Mouse (Mus musculus): ENCODE measurements around the gene Bcat1. TPM values are rescaled to one million over a fixed set of nuclear protein-coding genes. Genes with fewer than 3 reads are reported as not detected.
"Not testable (repeated sequence)": the region's sequence is repeated elsewhere in the genome, so short reads cannot be mapped to it uniquely, and the experiment has no call there.

Bcat1 gene
- polyA plus RNA-seq, 1 experiment, result 1.3 TPM

GRCm38 (mm10) chr6:145093038-145093622 is 17.1 kb upstream of the Bcat1 start:
- DNase-seq (ENCODE audit: low spot score), result not testable (repeated sequence)

- DNase-seq (ENCODE audit: low spot score), result no peak
These were observed 16.0 kb upstream of the Bcat1 start for GRCm38 (mm10) chr6:145091998-145092397.

GRCm38 (mm10) chr6:145090928-145091327 is 14.9 kb upstream of the Bcat1 start:
- no peak for DNase-seq (ENCODE audit: low spot score)

GRCm38 (mm10) chr6:145090201-145090863 is 14.3 kb upstream of the Bcat1 start:
- no peak for DNase-seq (ENCODE audit: low spot score)

- DNase-seq (ENCODE audit: low spot score), result no peak
These were observed 13.4 kb upstream of the Bcat1 start for GRCm38 (mm10) chr6:145089373-145089772.

GRCm38 (mm10) chr6:145088451-145089113 is 12.6 kb upstream of the Bcat1 start:
- no peak for DNase-seq (ENCODE audit: low spot score)

GRCm38 (mm10) chr6:145084343-145085117 is 8.5 kb upstream of the Bcat1 start:
- DNase-seq (ENCODE audit: low spot score), result no peak

- no peak for DNase-seq (ENCODE audit: low spot score)
These were observed 5.7 kb upstream of the Bcat1 start for GRCm38 (mm10) chr6:145081721-145082120.

GRCm38 (mm10) chr6:145079087-145079759 is 3.2 kb upstream of the Bcat1 start:
- DNase-seq (ENCODE audit: low spot score), result no peak

- no peak for DNase-seq (ENCODE audit: low spot score)
These were observed 302 bp upstream of the Bcat1 start for GRCm38 (mm10) chr6:145076286-145076685.

GRCm38 (mm10) chr6:145075088-145075547 is 866 bp downstream of the Bcat1 start:
- no peak for DNase-seq (ENCODE audit: low spot score)

- no peak for DNase-seq (ENCODE audit: low spot score)
These were observed 1.5 kb downstream of the Bcat1 start for GRCm38 (mm10) chr6:145074461-145074860.

GRCm38 (mm10) chr6:145069921-145070320 is 6.1 kb downstream of the Bcat1 start:
- DNase-seq (ENCODE audit: low spot score), result no peak

GRCm38 (mm10) chr6:145069397-145069796 is 6.6 kb downstream of the Bcat1 start:
- DNase-seq (ENCODE audit: low spot score), result no peak

GRCm38 (mm10) chr6:145067679-145068078 is 8.3 kb downstream of the Bcat1 start:
- no peak for DNase-seq (ENCODE audit: low spot score)

GRCm38 (mm10) chr6:145066416-145066815 is 9.6 kb downstream of the Bcat1 start:
- no peak for DNase-seq (ENCODE audit: low spot score)

GRCm38 (mm10) chr6:145065301-145065845 is 10.6 kb downstream of the Bcat1 start:
- DNase-seq (ENCODE audit: low spot score), result no peak

- no peak for DNase-seq (ENCODE audit: low spot score)
These were observed 11.9 kb downstream of the Bcat1 start for GRCm38 (mm10) chr6:145064104-145064503.

- DNase-seq (ENCODE audit: low spot score), result no peak
These were observed 12.6 kb downstream of the Bcat1 start for GRCm38 (mm10) chr6:145063212-145063868.

GRCm38 (mm10) chr6:145062763-145063162 is 13.2 kb downstream of the Bcat1 start:
- DNase-seq (ENCODE audit: low spot score), result no peak

- DNase-seq (ENCODE audit: low spot score), result no peak
These were observed 14.6 kb downstream of the Bcat1 start for GRCm38 (mm10) chr6:145061361-145061760.

Measured in urinary bladder, adult 2 months (tissue).